Mouse (Mus musculus): ENCODE data around the gene Tmem40.

Gene Tmem40

GRCm38 (mm10) chr6:115761995-115762756 is at the start of gene Tmem40:
TSS of gene Tmem40 (minus strand) at chr6:115762410.
- DNase-seq (ENCODE audit: low spot score in 2 of 2) = no peak

- DNase-seq (ENCODE audit: low spot score in 2 of 2) = no peak
These were observed 49.4 kb upstream of the Tmem40 start for GRCm38 (mm10) chr6:115811606-115812005.

GRCm38 (mm10) chr6:115808488-115809231 is 46.5 kb upstream of the Tmem40 start, which contains the start of gene Rpl32:
TSS of gene Rpl32 (minus strand) at chr6:115808747.
- peak; percentile 83 to 84 for DNase-seq (ENCODE audit: low spot score in 2 of 2)

GRCm38 (mm10) chr6:115808196-115808487 is 45.9 kb upstream of the Tmem40 start:
- no peak for DNase-seq (ENCODE audit: low spot score in 2 of 2)

GRCm38 (mm10) chr6:115807464-115808195 is 45.4 kb upstream of the Tmem40 start:
- DNase-seq (ENCODE audit: low spot score in 2 of 2) = no peak

- no peak for DNase-seq (ENCODE audit: low spot score in 2 of 2)
These were observed 42.4 kb upstream of the Tmem40 start for GRCm38 (mm10) chr6:115804432-115805192.

DNA sequence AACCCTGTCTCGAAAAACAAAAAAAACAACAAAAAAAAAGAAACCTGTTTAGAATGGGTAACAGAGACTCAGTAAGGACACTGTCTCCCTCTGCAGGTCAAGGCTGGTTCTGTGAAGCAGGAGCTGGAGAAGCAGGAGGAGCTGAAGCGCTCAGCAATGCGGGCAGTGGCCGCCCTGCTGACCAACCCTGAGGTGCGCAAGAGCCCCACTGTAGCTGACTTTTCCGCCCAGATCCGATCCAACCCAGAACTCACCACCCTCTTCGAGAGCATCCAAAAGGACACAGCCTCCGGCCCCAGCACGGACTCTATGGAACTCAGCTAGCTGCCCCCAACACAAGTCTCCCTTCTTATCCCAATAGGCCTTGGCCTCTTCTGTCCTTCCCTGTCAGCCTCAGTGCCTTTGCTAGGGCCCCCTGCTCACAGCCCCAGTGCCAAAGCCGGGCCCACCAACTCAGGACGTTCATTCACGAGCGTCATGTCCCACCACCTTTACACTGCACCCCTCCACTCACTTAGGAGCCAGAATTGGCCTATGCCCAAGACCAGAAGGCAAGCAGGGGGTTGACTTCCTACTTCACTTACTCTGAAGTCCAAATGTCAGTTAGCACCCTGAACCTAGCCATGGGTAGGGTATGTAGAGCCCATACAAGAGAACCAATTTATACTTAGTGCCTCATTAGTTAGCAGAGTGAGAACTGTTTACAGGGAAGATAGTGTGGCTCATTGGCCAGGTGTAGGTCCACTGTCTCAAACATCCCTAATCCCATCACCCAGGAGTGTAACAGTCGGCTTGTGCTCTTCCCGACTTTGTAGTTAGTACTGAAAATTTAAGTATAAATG is 41.6 kb upstream of the Tmem40 start:
- peak; percentile 56 to 71 for DNase-seq (ENCODE audit: low spot score in 2 of 2)

DNA sequence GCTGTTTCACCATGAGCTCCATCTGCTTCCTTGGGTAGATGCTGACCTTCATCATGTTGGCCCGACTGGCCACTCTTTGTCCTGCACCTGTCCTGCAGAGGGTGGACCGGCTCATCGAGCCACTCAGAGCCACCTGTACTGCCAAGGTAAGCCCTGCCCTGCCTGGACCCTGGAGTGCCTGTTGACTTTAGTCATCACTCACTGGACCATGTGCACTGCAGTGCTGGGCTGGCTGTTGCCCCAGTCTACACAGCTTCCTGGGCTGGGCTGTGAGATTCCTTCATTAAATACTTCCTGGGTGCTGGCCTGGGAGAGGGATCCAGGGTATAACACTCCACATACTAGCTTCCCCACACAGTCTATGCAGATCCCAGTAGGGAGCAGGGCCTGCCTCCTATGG is 39.6 kb upstream of the Tmem40 start:
- DNase-seq (ENCODE audit: low spot score in 2 of 2) = no peak

DNA sequence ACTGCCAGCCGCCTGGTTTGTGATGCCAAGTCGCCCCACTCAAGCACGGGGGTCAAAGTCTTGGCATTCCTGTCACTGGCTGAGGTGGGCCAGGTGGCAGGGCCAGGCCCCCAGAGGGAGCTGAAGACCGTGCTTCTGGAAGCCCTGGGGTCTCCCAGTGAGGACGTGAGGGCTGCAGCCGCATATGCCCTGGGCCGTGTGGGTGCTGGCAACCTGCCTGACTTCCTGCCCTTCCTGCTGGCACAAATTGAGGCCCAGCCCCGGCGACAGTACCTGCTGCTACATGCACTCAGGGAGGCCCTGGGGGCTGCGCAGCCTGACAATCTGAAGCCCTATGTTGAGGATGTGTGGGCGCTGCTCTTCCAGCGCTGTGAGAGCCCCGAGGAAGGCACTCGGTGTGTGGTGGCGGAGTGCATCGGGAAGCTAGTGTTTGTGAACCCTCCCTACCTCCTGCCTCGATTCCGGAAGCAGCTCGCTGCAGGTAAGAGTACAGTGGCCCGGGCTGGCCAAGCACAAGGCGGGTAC is 30.5 kb upstream of the Tmem40 start:
- DNase-seq (ENCODE audit: low spot score in 2 of 2) = no peak

DNA sequence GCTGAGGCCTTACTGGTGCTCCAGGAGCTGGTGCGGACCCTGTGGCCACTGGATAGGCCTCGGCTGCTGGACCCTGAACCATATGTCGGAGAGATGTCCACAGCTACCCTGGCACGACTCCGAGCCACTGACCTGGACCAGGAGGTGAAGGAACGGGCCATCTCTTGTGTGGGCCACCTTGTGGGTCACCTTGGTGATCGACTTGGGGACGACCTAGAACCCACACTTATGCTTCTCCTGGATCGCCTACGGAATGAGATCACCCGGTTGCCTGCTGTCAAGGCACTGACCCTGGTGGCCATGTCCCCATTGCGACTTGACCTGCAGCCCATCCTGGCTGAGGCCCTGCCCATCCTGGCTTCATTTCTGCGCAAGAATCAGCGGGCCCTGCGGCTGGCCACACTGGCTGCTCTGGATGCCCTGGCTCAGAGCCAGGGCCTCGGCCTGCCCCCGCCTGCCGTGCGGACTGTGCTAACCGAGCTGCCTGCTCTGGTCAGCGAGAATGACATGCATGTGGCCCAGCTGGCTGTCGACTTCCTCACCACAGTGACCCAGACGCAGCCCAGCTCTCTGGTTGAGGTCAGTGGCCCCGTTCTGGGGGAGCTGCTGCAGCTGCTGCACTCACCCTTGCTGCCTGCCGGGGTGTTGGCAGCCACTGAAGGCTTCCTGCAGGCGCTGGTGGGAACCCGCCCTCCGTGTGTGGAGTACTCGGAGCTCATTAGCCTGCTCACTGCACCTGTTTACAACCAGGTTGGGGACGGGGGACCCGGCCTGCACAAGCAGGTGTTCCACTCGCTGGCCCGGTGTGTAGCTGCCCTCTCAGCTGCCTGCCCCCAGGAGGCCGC is 29.9 kb upstream of the Tmem40 start:
- DNase-seq (ENCODE audit: low spot score in 2 of 2) = peak in 1 of 2 experiments; percentile 25

GRCm38 (mm10) chr6:115791016-115791415 is 28.8 kb upstream of the Tmem40 start:
- DNase-seq (ENCODE audit: low spot score in 2 of 2) = no peak

DNA sequence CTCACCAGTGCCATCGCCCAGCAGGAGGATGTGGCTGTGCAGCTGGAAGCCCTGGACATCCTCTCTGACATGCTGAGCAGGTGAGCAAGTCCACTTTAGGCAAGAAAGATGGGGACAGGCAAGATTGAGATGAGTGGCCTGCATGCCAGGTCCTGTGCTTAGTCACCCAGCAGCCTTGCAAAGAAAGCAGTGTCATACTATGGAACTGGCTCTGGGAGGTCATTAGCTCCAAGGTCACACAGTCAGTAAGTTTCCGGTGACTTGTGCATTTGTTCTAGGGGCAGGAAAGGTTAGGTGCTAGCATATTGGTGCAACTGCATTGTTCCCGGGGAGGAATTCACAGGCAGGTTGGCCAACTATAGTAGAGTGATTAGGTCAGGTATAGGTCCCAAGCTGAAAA is 20.6 kb upstream of the Tmem40 start:
- DNase-seq (ENCODE audit: low spot score in 2 of 2) = no peak

DNA sequence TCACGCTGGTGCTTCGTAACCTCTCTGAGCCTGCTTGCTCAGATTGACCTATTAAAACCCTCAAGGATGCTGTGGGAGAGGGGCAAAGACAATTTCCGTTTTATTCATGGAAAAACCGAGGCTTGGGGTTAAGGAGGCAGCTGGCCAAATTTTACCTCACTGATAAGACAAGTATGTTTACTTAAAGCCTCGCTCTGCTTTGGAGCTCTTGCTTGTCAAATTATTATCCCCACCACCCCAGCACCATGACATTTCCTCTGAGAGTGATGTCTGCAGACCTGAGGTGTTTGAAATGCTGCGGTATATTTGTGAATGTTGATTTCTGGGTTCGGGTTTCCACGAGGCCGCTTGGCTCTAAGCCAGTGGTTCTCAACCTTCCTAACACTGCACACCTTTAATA is 14.2 kb upstream of the Tmem40 start:
- no peak for DNase-seq (ENCODE audit: low spot score in 2 of 2)

DNA sequence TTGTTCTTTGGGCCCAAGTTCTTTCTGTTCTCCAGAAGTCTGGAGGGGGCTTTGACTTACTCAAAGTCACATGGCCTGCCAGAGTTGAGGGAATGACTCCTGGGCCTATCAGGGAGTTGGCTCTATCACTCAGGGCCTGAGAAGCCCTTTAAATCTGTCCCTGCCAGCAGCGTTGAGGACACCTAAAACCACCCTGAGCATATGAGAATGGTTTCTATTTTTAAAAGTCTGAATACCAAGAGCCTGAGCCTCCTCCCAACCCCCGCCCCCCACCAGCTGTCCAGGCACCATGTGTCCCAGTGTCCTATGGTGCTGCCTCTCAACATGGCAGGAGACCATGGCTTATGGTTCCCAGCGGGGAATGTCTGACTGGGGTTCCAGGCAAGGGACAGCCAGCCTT is 13.6 kb upstream of the Tmem40 start:
- no peak for DNase-seq (ENCODE audit: low spot score in 2 of 2)

- DNase-seq (ENCODE audit: low spot score in 2 of 2) = no peak
These were observed 12.3 kb upstream of the Tmem40 start, which contains the start of gene Cand2 for GRCm38 (mm10) chr6:115774501-115774921. TSS of gene Cand2 (plus strand) at chr6:115774538.

DNA sequence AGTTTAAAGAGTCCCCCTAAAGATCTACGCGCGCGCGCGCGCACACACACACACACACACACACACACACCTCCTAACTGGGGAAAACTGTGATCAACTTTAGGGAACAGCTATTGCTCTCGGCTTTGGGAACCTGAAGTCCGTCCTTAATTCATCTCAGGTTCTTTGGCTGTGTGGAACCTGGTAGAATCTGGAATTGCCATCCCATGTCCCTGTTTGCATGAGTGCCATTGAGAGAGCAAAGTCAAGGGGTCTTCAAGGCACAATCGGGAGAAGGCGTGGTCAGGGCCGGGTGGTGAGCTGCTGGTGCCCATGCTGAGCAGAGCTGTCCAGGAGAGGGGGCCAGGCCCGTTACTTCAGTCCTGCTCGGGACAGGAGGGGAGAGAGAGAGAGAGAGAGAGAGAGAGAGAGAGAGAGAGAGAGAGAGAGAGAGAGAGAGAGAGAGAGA is 11.8 kb upstream of the Tmem40 start:
- DNase-seq (ENCODE audit: low spot score in 2 of 2) = no peak

DNA sequence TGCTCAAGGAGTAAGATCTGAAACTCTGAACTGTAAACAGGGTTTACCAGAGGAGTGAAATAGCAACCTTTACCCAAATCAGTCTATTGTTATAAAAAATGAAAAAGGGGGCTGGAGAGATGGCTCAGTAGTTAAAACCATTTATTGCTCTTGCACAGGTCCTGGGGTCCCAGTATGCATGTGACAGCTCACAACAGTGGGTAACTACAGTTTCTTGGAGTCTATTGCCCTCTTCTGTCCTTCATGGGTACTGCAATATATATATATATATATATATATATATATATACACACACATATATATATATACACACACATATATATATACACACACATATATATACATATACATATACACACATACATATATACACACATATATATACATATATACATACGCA is 10.4 kb upstream of the Tmem40 start:
- no peak for DNase-seq (ENCODE audit: low spot score in 2 of 2)

DNA sequence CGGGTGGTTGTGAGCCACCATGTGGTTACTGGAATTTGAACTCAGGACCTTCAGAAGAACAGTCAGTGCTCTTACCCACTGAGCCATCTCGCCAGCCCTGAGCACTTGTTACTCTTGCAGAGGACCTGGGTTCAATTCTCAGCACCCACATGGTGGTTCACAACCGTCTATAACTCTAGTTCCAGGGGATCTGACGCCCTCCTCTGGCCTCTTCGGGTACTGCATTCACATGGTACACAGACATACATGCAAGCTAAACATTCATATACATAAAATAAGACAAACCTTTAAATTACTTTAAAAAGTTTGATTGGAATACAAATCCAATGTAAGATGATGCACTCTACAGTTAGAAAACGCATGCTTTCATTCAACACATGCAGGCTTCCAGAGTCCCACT is 10.0 kb upstream of the Tmem40 start:
- DNase-seq (ENCODE audit: low spot score in 2 of 2) = no peak

- no peak for DNase-seq (ENCODE audit: low spot score in 2 of 2)
These were observed 8.6 kb upstream of the Tmem40 start for GRCm38 (mm10) chr6:115770852-115771251.

Data from urinary bladder, postnatal 36 days (tissue).